Mouse (Mus musculus) midbrain, postnatal 0 days (tissue): ENCODE measurements at regions not wholly inside any gene's neighbourhood (a gene's known extent, or its start where the extent isn't known, plus 50 kb on each side); places are given as distances from the start of the nearest gene placed in this dataset.

ENCODE experiments used
- ATAC-seq: fragments of 200-750 bp; cut with Nextera tagmentation; 2 replicates; pipeline ENCODE4 v1.8.0; 2017; ENCODE audit warnings: moderate number of reproducible peaks, mild to moderate bottlenecking, moderate TSS enrichment, moderate library complexity; ENCODE audit not compliant: low FRiP score
- DNase-seq: peaks from one replicate; pipeline ENCODE4 v3.0.0-alpha.2; 2015; ENCODE audit warnings: low spot score
- H3K27ac ChIP-seq: fragments of 300-500 bp; sonication (generic); 2 replicates; pipeline ENCODE4 v1.5.1; 2014; ENCODE audit warnings: low read depth, mild to moderate bottlenecking, low read length, mixed read lengths
- H3K27me3 ChIP-seq: fragments of 300-500 bp; sonication (generic); 2 replicates; pipeline ENCODE4 v1.6.1; 2014; ENCODE audit warnings: low read length, control low read depth, mixed read lengths; ENCODE audit not compliant: insufficient read depth
- H3K36me3 ChIP-seq: fragments of 300-500 bp; sonication (generic); 2 replicates; pipeline ENCODE4 v1.6.1; 2014; ENCODE audit warnings: low read length, control low read depth, mixed read lengths; ENCODE audit not compliant: insufficient read depth
- H3K4me1 ChIP-seq: fragments of 300-500 bp; sonication (generic); 2 replicates; pipeline ENCODE4 v1.6.1; 2014; ENCODE audit warnings: mild to moderate bottlenecking, control low read depth, antibody characterized with exemption, low read length, mixed read lengths; ENCODE audit not compliant: insufficient read depth
- H3K4me2 ChIP-seq: fragments of 300-500 bp; sonication (generic); 2 replicates; pipeline ENCODE4 v1.6.1; 2014; ENCODE audit warnings: low read depth, mild to moderate bottlenecking, low read length, mixed read lengths; ENCODE audit not compliant: poor library complexity, severe bottlenecking
- H3K4me3 ChIP-seq: fragments of 300-500 bp; sonication (generic); 2 replicates; pipeline ENCODE4 v1.5.1; 2014; ENCODE audit warnings: low read depth, mild to moderate bottlenecking, low read length, moderate library complexity
- H3K9ac ChIP-seq: fragments of 300-500 bp; sonication (generic); replicated peaks from 2 replicates; pipeline ENCODE4 v1.6.1; 2014; ENCODE audit warnings: mild to moderate bottlenecking, low read length, moderate library complexity, mixed read lengths; ENCODE audit not compliant: poor library complexity, severe bottlenecking
- H3K9me3 ChIP-seq: fragments of 300-500 bp; sonication (generic); 2 replicates; pipeline ENCODE4 v1.6.1; 2016; ENCODE audit warnings: low read length, control low read depth
- CTCF ChIP-seq: IDR thresholded peaks from 2 replicates; pipeline ENCODE4 v1.5.1; 2016; ENCODE audit warnings: antibody characterized with exemption, mild to moderate bottlenecking
- WGBS: fragments of 180-500 bp; shearing (Covaris S2); extraction: QIAGEN DNeasy Blood & Tissue Kit; methylation state at CpG from one replicate; pipeline ENCODE4 v1.1.7; 2014; 5-methylcytosine and 5-hydroxymethylcytosine counted together

DNA sequence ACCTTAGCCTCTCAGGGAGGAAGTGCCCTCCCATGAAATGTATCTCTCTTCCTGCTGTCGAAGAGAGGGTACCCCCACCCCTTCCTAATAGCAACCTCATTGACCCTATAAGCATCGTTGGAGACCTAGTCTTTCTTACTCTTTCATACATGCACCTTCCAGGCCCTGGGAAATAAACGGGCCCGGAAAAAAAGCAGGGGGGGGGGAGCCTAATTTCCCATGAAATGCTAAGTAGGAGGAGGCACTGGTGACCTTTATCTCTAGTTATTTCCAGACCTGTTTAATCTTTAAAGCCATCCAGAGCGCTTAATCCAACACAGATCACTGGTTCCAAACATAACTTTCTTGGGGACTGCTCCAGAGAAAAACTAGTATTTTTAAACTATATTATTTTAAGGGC, 260.5 kb upstream of the A1bg start:
- no peak overlapping the region for H3K27ac ChIP-seq
- no peaks in the 10 kb centered on the region for H3K9me3 ChIP-seq
- DNase-seq, result no peak
- no peaks in the 10 kb centered on the region for H3K27me3 ChIP-seq
- no peaks in the 10 kb centered on the region for H3K36me3 ChIP-seq
- no peak overlapping the region for H3K9ac ChIP-seq
- H3K4me1 ChIP-seq, result no peaks in the 10 kb centered on the region; the same call in 1 of the 2 replicates
- ATAC-seq, result no peak
- no peak for TF ChIP-seq CTCF
- no peak overlapping the region for H3K4me3 ChIP-seq
- 26% methylated on average over 5 of the region's 5 CpGs for WGBS
- H3K4me2 ChIP-seq, result no peak overlapping the region

- no peak for TF ChIP-seq CTCF
Observed at GRCm38 (mm10) chr15:61168842-61169416, 246.1 kb upstream of the A1bg start.

DNA sequence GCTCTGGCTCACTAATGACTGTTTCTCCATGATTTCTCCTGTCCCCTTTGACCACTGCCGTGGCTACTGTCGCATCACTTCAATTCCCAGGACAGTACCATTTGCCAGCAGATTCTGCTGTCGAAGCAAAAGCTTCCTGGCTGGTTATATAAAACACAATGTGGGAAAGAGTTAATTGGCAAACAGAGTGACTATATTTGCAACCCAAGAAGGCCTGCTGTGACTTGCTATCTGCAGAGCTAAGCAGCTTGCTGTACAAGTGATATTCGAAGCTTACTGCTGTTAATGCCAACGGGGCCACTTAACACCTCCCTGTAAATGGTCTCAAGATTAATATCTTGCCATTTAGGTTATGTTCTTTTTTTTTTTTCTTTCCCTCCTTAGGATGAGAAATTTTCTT, 242.2 kb upstream of the A1bg start:
- 55% methylated on average over 5 of the region's 5 CpGs for WGBS
- Histone ChIP-seq H3K4me3 (no peak overlapping the region), H3K9me3 (no peaks in the 10 kb centered on the region), H3K36me3 (no peaks in the 10 kb centered on the region), H3K27ac (no peak overlapping the region), H3K4me1 (no peaks in the 10 kb centered on the region), H3K9ac (no peak overlapping the region), H3K27me3 (peaks cover 3% of the 10 kb centered on the region; the same call in 1 of the 2 replicates), H3K4me2 (no peak overlapping the region)
- ATAC-seq (no peak), DNase-seq (peak; percentile 57)
- TF ChIP-seq CTCF, result no peak

More at GRCm38 (mm10) chr15:61168842-61169416, 246.1 kb upstream of the A1bg start:
- H3K36me3 ChIP-seq, result no peaks in the 10 kb centered on the region
- DNase-seq (no peak), ATAC-seq (no peak)
- H3K9me3 ChIP-seq, result no peaks in the 10 kb centered on the region
- H3K4me1 ChIP-seq, result no peaks in the 10 kb centered on the region
- WGBS, result 96% methylated on average over 1 of the region's 1 CpGs
- no peak overlapping the region for H3K4me3 ChIP-seq
- H3K9ac ChIP-seq, result no peak overlapping the region
- no peak overlapping the region for H3K4me2 ChIP-seq
- H3K27ac ChIP-seq, result no peak overlapping the region
- H3K27me3 ChIP-seq, result peaks cover 3% of the 10 kb centered on the region; the same call in 1 of the 2 replicates

DNA sequence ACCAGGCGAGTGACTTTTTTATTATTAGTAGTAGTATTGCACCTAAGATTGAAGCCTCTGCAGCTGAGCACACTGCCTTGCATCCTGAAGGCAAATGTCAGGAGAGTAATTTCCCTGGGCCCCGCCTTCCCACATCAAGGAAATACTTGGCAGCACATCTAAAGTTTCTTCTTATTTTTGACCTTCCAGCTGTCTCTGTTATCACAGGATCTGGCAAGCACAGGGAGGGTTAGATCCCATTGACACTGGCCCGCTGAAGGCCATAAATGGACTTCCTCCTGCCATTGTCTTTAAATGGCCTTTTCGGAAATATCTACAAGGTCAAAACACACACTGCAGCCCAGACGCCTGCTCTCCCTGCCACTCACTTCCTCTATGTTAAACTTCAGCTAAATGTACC, 238.6 kb upstream of the A1bg start:
- Histone ChIP-seq H3K27me3 (peaks cover 3% of the 10 kb centered on the region; the same call in 1 of the 2 replicates), H3K36me3 (no peaks in the 10 kb centered on the region), H3K4me3 (no peak overlapping the region), H3K4me1 (no peaks in the 10 kb centered on the region), H3K27ac (no peak overlapping the region), H3K9ac (no peak overlapping the region), H3K9me3 (no peaks in the 10 kb centered on the region), H3K4me2 (no peak overlapping the region)
- WGBS, result 75% methylated on average over 5 of the region's 5 CpGs
- no peak for DNase-seq
- ATAC-seq, result no peak
- TF ChIP-seq CTCF, result no peak

DNA sequence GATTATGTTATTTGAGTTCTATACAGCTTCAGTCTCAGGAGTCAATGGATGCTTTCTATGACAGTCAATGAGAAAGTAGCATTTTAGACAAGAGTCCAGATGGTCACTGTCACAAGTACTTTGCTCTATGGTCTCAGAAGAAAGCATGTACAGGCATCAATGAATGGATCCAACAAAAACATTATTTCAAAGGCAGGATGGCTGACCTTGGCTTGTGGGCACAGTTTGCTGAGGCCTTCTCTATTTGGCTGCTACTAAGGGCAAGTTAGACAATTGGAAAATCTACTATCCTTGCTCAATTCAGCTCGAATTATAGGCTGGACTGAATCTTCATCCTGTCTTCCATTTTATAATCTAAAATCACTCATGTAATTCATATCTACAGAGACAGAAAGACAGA, 237.9 kb upstream of the A1bg start:
- DNase-seq (no peak), ATAC-seq (no peak)
- H3K9me3 ChIP-seq, result no peaks in the 10 kb centered on the region
- H3K4me2 ChIP-seq, result no peak overlapping the region
- peaks cover 3% of the 10 kb centered on the region; the same call in 1 of the 2 replicates for H3K27me3 ChIP-seq
- 82% methylated on average over 1 of the region's 1 CpGs for whole genome bisulfite sequencing
- H3K4me1 ChIP-seq, result no peaks in the 10 kb centered on the region
- H3K36me3 ChIP-seq, result no peaks in the 10 kb centered on the region
- TF ChIP-seq CTCF, result no peak
- H3K4me3 ChIP-seq, result no peak overlapping the region
- H3K27ac ChIP-seq, result no peak overlapping the region
- H3K9ac ChIP-seq, result no peak overlapping the region

- Histone ChIP-seq H3K4me1 (no peaks in the 10 kb centered on the region), H3K9me3 (no peaks in the 10 kb centered on the region), H3K36me3 (no peaks in the 10 kb centered on the region), H3K4me3 (no peak overlapping the region), H3K27me3 (peaks cover 3% of the 10 kb centered on the region; the same call in 1 of the 2 replicates), H3K9ac (no peak overlapping the region), H3K27ac (no peak overlapping the region), H3K4me2 (no peak overlapping the region)
- ATAC-seq (no peak), DNase-seq (no peak)
- WGBS, result 92% methylated on average over 5 of the region's 5 CpGs
- TF ChIP-seq CTCF, result no peak
Observed at GRCm38 (mm10) chr15:61159552-61159951, 236.7 kb upstream of the A1bg start.
